9 mouse cellular contexts compared by ENCODE assay signal in genomic region chr5:140549306-140550047, GRCm38 (mm10). TPM values are rescaled to one million over a fixed set of nuclear protein-coding genes. Genes with fewer than 3 reads are reported as not detected.
DNase-seq lines count a peak whose midpoint lies in the region; ATAC-seq lines count a peak whose summit lies in the region.
"Had no signal": no experiment of that assay in that cellular context is flagged by ENCODE, and none has a peak within 500 bp of the region (broad histone marks: within the 10 kb centered on the region; RNA-seq: fewer than 3 reads in every experiment).

No protein-coding gene starts in this region.

- peak; percentile 23 to 31 for DNase-seq in cerebellum, postnatal 10 days
- no peak for DNase-seq in cerebellum, postnatal 25 days
- DNase-seq in MN1 (ENCODE audit: low spot score), result peak; percentile 66
- DNase-seq in frontal cortex, postnatal 36 days (ENCODE audit: low spot score in 2 of 2), result peak; percentile 33 to 53
- DNase-seq in kidney, postnatal 25 days, result peak; percentile 40 to 64
- peak; percentile 94 for DNase-seq in retina, postnatal 1 day
- DNase-seq in ovary, postnatal 14 days (ENCODE audit: low spot score), result no peak

- ATAC-seq in erythroblast, adult 5-6 weeks (replicated peaks; ENCODE audit: low FRiP score, poor library complexity, severe bottlenecking), result no peak

RNA-seq across cellular contexts. Expression of gene Grifin, which starts 15.4 kb away (rescaled TPM):
- total RNA-seq in erythroblast, adult 5-6 weeks (2015; ENCODE audit: low replicate concordance), result not detected in 2 replicates
- total RNA-seq in erythroblast, adult 5-6 weeks (2017; ENCODE audit: low replicate concordance), result not detected in 2 replicates
- total RNA-seq: left cerebral cortex, postnatal 25 days had no signal

RNA-seq across cellular contexts. Expression of gene Chst12, which starts 44.1 kb away (rescaled TPM):
- 28.8 and 30.2 TPM in 2 replicates for total RNA-seq in erythroblast, adult 5-6 weeks (2015; ENCODE audit: low replicate concordance)
- 7.8 and 11.2 TPM in 2 replicates for total RNA-seq in erythroblast, adult 5-6 weeks (2017; ENCODE audit: low replicate concordance)

RNA-seq across cellular contexts. Expression of gene Lfng, which starts 57.6 kb away (rescaled TPM):
- 2.9 and 9.4 TPM in 2 replicates for total RNA-seq in erythroblast, adult 5-6 weeks (2015; ENCODE audit: low replicate concordance)
- 4.4 and 9.9 TPM in 2 replicates for total RNA-seq in erythroblast, adult 5-6 weeks (2017; ENCODE audit: low replicate concordance)

Comparison
In these comparisons a context has a peak if more than half of its experiments do, and no peak if none do; other contexts are left out.
1. DNase-seq: peak in cerebellum, postnatal 10 days (2 of 2), MN1 (single experiment), frontal cortex, postnatal 36 days (2 of 2), kidney, postnatal 25 days (2 of 2) and retina, postnatal 1 day (single experiment); none in cerebellum, postnatal 25 days (0 of 2) and ovary, postnatal 14 days (single experiment).